Mouse (Mus musculus): ENCODE measurements around the gene Urb2. TPM values are rescaled to one million over a fixed set of nuclear protein-coding genes. Genes with fewer than 3 reads are reported as not detected.
"Not testable (repeated sequence)": the region's sequence is repeated elsewhere in the genome, so short reads cannot be mapped to it uniquely, and the experiment has no call there.

Gene Urb2
- polyA plus RNA-seq, 1 experiment from 2014 or later: 11.6 TPM

DNA sequence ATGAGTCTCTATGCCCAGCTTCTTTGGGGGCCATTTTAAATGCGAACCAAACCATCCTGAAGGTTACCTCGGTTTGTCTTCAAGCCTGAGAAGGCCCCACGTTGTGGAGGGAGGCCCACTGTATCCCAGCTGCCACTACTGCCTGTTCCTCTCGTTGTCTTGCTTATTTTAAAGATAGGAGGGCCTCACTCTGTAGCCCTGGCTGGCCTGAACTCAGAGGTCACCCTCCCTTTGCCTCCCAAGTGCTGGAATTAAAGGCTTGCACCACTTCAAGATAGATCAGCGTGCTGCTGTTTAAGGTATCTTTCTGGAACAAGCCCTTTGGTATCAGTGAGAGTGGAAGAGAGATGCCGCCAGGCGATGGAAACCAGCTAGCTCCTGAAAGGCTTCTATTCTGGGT is 32.2 kb upstream of the Urb2 start:
- in situ Hi-C loops (cut with MboI; ENCODE audit: low pct_unique_long_range_greater_than_20kb): no loop called here
- TF ChIP-seq CTCF (IDR thresholded peaks at IDR 0.05): no peak
- POLR2A ChIA-PET: no interaction called here
- ATAC-seq (no peak), DNase-seq (ENCODE audit: low read depth, low spot score) (no peak)
- no peaks in the 10 kb centered on the region for H3K27me3 ChIP-seq
- CTCF ChIA-PET: no interaction called here

DNA sequence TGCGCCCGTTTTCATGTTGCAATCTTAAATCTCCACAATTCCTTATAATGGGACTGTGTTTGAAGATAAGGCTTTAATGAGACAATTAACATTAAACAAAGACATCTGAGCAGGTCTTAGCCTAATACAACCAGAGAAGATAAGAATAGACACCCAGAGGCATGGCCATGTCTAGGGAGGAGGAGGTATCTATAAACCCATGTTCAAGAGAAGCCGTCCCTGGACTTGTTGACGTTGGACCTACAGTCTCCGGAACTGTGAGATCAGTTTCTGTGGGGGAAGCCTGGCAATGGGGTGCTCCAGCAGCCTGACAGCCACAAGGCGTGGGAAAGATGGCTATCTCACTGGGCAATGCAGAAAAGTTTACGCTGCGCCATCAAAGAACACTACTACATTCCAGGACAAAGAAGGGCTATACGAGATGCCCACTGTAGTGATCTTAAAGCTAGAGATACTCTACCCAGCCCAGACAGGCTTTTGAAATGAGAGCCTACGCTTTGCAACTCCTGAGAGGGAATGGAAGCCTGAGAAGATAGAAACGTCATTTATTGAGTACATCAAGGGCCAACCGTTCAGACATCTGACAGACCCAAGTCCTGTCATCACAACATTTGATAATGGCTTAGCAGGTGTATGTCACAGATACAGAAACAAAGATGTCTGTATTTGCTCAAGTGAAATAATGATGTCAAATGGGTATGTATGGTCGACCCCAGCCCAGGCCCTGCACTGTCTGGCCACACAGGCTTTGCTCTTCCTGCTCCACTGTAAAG is 30.8 kb upstream of the Urb2 start:
- no peak for TF ChIP-seq CTCF (IDR thresholded peaks at IDR 0.05)
- ATAC-seq (no peak), DNase-seq (ENCODE audit: low read depth, low spot score) (no peak)
- in situ Hi-C loops (cut with MboI; ENCODE audit: low pct_unique_long_range_greater_than_20kb): no loop called here
- no peaks in the 10 kb centered on the region for H3K27me3 ChIP-seq
- ChIA-PET CTCF (no interaction called here), POLR2A (no interaction called here)

DNA sequence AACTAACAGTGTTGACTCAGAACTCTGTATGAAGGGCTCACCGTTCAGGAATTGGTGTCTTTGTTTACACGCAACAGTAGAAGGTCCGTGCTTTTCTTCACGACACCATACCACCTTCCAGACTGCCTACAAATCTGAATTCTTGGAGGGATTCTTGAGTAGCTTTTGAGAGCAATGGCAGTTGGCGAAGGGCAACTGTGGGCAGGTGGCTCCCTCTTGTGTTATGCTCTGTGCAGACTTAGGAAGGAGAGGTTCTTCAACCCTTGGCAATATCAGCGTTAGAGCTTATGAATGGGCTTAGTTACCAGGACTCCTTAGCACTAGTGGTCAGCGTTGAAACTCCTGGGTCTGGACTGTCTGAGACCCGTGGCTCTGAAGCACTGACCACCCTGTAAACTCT is 28.7 kb upstream of the Urb2 start:
- ChIA-PET CTCF (interaction anchor here (0.6 to 1.7 kb wide), 4 partner anchors 10 to 346 kb away, joined by 3 to 7 read pairs (median 3); partner anchors contain the start of gene Nup133), POLR2A (interaction anchor here (0.5 to 1.8 kb wide), 3 partner anchors 23 to 187 kb away, joined by 3 to 5 read pairs (median 5); partner anchors contain the start of gene Rab4a)
- DNase-seq (ENCODE audit: low read depth, low spot score): no peak
- no peak for TF ChIP-seq CTCF (IDR thresholded peaks at IDR 0.05)
- ATAC-seq: no peak
- in situ Hi-C loops (cut with MboI; ENCODE audit: low pct_unique_long_range_greater_than_20kb): no loop called here
- no peaks in the 10 kb centered on the region for H3K27me3 ChIP-seq

DNA sequence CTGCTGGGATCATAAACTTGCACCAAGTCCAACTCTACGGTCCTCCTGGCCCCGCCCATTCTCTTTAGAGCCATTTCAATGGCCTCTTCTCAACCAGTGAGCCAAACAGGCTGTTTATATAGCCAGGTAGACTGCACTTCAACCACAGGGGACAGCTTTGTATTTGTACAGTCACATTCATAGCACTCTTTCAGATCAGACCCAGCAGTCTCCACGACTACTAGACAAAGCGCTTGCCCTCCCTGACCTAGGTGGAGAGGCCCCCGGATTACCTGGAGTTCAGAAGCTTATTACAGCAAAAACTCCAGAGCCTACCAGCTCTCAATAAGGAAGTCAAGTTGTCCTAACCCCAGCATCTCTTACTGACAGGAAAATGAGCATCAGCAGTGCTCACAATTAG is 27.7 kb upstream of the Urb2 start:
- CTCF ChIA-PET: interaction anchor here (0.6 to 1.7 kb wide), 3 partner anchors 9 to 44 kb away, joined by 3 to 7 read pairs (median 3); partner anchors contain the start of gene Nup133
- no peaks in the 10 kb centered on the region for H3K27me3 ChIP-seq
- ATAC-seq (no peak), DNase-seq (ENCODE audit: low read depth, low spot score) (no peak)
- POLR2A ChIA-PET: interaction anchor here (0.5 to 1.8 kb wide), 2 partner anchors 9 to 44 kb away, joined by 3 to 5 read pairs; no protein-coding TSS in a partner anchor
- TF ChIP-seq CTCF (IDR thresholded peaks at IDR 0.05): no peak
- in situ Hi-C loops (cut with MboI; ENCODE audit: low pct_unique_long_range_greater_than_20kb): no loop called here

DNA sequence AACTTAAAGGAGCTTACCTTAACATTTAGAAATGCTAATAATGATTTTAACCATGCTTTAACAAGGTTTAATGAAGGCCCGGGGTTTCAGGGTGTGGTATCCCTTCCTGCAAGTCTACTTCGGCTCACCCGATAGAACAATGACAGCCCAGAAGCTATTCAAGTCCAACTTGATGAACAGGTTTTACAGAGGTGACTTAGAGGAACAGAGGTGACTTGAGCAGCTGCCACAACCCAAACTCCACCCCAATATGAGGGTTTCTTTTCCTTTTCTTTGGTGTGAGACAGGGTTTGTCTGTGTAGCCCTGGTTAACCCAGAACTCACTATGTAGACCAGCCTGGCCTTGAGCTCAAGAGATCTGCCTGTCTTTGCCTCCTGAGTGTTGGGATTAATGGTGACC is 27.3 kb upstream of the Urb2 start:
- POLR2A ChIA-PET: interaction anchor here (0.5 to 1.8 kb wide), 2 partner anchors 9 to 44 kb away, joined by 3 to 5 read pairs; no protein-coding TSS in a partner anchor
- in situ Hi-C loops (cut with MboI; ENCODE audit: low pct_unique_long_range_greater_than_20kb): no loop called here
- CTCF ChIA-PET: interaction anchor here (0.6 kb wide), 1 partner anchor 15 kb away, joined by 3 read pairs; no protein-coding TSS in a partner anchor
- no peaks in the 10 kb centered on the region for H3K27me3 ChIP-seq
- TF ChIP-seq CTCF (IDR thresholded peaks at IDR 0.05): no peak
- ATAC-seq: no peak
- DNase-seq (ENCODE audit: low read depth, low spot score): no peak

DNA sequence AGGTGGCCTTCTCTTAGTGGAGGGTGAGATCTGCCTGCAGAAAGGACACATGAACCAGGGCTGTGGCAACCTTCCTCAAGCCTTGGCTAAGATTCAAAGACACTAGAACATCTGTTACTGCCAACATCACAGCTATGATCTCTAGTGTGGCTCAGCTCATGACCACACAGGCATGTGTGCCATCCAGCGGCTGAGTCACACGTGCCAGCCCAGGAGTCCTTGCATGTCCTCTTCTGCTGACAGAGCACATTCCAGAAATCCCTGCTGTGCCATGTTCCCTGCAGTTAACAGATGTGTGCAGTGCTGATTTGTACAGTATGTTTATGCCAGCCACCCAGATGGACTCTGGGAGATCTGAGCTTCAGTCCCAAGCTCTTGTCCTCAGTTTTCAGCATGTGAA is 21.7 kb upstream of the Urb2 start:
- no peak for DNase-seq (ENCODE audit: low read depth, low spot score)
- in situ Hi-C loops (cut with MboI; ENCODE audit: low pct_unique_long_range_greater_than_20kb): no loop called here

DNA sequence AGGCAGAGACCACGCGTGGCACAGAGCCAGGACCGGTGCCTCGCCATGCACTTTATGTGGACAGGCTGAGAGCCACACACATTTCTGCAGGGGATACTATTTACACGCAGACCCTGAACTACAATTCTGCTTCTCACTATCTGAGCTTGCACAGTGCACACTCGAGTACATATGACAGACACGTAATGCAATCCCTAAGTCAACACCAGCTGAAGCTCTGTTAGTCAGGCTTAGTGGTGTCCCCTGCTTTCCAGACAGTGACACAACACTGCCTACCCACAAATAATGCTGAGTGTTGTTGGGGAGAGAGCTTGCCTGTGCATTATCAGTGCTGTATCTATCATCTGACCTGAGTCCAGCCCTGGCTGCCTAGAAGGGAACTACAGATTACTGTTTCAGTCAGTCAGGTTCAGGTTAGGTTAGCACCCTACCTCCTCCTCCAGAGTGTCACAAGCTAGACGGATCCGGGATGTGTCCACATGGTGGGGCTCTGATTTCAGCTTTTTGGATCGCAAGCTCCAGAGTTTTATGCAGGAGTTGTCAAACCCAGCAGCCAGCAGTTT is 18.7 kb upstream of the Urb2 start:
- in situ Hi-C loops (cut with MboI; ENCODE audit: low pct_unique_long_range_greater_than_20kb): no loop called here
- no peak for DNase-seq (ENCODE audit: low read depth, low spot score)
- ChIA-PET POLR2A (no interaction called here), CTCF (interaction anchor here (0.9 to 2.0 kb wide), 4 partner anchors 10 to 15 kb away, joined by 3 to 7 read pairs (median 4); no protein-coding TSS in a partner anchor)
- H3K27me3 ChIP-seq: no peaks in the 10 kb centered on the region
- no peak for ATAC-seq
- TF ChIP-seq CTCF (IDR thresholded peaks at IDR 0.05): no peak

More for the DNA sequence above, 21.7 kb upstream of the Urb2 start:
- ChIA-PET POLR2A (no interaction called here), CTCF (no interaction called here)
- ATAC-seq: peak; percentile 52
- TF ChIP-seq CTCF (IDR thresholded peaks at IDR 0.05): no peak
- no peaks in the 10 kb centered on the region for H3K27me3 ChIP-seq

DNA sequence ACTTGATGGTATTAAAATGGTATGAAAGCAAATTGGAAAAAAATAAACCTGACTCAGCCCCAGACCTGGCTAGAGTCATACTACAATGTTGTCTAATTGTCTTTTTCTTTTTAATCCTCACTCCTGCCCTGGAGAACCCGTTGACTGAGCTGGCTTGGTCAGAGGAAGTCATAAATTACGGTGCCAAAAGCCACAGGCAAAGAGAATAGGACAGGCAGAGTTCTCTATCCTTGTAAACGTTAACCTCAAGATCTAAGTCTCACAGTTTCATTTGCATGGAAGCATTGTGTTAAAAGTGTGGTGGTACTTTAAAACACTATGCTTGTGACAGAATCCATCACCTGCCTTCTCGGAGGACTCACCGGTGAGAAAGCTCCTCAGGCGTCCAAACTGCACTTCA is 13.5 kb upstream of the Urb2 start:
- in situ Hi-C loops (cut with MboI; ENCODE audit: low pct_unique_long_range_greater_than_20kb): no loop called here
- POLR2A ChIA-PET: no interaction called here

DNA sequence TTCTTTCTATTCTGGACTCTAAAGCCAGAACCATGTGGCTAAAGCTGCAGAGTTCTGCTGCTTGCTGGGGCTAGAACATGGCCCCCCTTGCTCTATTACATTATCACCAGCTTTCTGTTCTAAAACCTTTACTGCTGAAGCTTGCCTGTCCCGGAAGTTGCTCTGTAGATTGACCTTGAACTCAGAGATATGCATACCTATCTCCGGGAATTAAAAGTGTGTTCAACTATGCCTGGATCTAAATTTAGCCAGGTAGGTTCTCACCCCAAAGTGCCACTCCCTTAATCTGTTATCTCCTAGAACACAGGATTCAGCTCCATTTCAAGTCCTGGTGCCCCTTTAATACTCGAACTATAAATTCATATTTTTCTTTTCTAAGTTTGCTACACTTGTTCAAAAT is 9.7 kb upstream of the Urb2 start:
- CTCF ChIA-PET: no interaction called here
- ATAC-seq (no peak), DNase-seq (ENCODE audit: low read depth, low spot score) (no peak)
- no peaks in the 10 kb centered on the region for H3K27me3 ChIP-seq
- in situ Hi-C loops (cut with MboI; ENCODE audit: low pct_unique_long_range_greater_than_20kb): no loop called here
- no peak for TF ChIP-seq CTCF (IDR thresholded peaks at IDR 0.05)
- POLR2A ChIA-PET: no interaction called here

More for the DNA sequence above, 13.5 kb upstream of the Urb2 start:
- ATAC-seq (no peak), DNase-seq (ENCODE audit: low read depth, low spot score) (no peak)
- H3K27me3 ChIP-seq: no peaks in the 10 kb centered on the region
- no peak for TF ChIP-seq CTCF (IDR thresholded peaks at IDR 0.05)
- CTCF ChIA-PET: no interaction called here

DNA sequence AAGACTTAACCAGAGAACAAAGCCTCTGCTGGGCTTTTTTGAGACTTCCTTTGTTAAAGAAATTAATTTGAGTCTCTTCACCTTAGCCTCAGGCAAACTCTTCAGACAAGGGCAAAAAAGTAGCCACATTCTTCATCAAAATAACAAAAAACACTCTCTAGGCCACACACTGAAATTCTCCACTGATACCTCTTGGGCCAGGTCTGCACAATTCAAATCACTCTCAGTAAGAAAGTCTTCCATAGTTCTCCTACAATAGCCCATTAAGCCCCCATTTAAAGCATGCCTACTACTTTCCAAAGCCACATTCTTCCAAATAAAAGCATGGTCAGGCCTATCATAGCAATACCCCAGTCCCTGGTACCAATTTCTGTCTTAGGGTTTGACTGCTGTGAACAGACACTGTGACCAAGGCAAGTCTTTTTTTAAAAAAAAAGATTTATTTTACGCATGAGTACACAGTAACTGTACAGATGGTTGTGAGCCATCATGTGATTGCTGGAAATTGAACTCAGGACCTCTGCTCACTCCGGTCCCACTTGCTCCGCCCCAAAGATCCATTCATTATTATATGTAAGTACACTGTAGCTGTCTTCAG is 9.2 kb upstream of the Urb2 start:
- ATAC-seq (no peak), DNase-seq (ENCODE audit: low read depth, low spot score) (no peak)
- POLR2A ChIA-PET: no interaction called here
- CTCF ChIA-PET: no interaction called here
- no peak for TF ChIP-seq CTCF (IDR thresholded peaks at IDR 0.05)
- in situ Hi-C loops (cut with MboI; ENCODE audit: low pct_unique_long_range_greater_than_20kb): no loop called here
- no peaks in the 10 kb centered on the region for H3K27me3 ChIP-seq

DNA sequence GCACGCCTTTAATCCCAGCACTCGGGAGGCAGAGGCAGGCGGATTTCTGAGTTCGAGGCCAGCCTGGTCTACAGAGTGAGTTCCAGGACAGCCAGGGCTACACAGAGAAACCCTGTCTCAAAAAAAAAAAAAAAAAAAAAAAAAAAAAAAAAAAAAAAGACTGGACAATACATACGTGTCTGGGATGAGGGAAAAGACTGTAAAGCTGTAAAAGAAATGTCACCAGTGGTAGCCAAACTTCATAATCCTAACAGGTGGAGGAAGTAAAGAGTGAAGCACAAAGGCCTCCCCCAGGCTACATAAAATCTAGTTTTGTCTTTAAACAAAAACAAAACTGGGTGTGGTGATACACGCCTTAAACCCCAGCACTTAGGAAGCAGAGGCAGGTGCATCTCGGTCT is 7.0 kb upstream of the Urb2 start:
- CTCF ChIA-PET; H3K27me3 ChIP-seq; ATAC-seq; POLR2A ChIA-PET; in situ Hi-C loops (cut with MboI; ENCODE audit: low pct_unique_long_range_greater_than_20kb); DNase-seq (ENCODE audit: low read depth, low spot score): not testable (repeated sequence)

All from Patski (cell line).